Mouse (Mus musculus): ENCODE measurements around the gene G6pd2. TPM values are rescaled to one million over a fixed set of nuclear protein-coding genes. Genes with fewer than 3 reads are reported as not detected.

G6pd2 gene
- not detected in 2 replicates for polyA plus RNA-seq (2015; fragmentation: Nextera tagmentation; extraction: Ambion mirVana)

DNA sequence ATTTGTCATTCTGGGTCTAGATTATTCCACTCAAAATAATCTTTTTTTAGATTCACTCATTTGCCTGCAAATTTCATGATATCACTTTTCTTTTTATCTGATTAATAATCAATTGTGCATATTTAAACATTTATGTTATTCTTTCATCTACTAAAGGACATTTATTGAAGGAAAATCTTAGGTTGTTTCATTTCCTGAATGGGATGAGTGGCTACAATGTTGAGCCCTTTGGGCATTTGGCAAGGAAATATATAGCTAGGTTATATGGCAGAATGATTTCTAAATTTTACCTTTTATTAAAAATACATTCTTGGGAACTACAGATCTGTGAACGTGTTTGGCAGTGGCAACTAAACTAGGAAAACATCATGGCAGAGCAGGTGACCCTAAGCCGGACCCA is at the start of gene G6pd2:
Gene G6pd2, plus strand, starts transcription at position 301 of the 400 bp plus-strand sequence.
- H3K36me3 ChIP-seq (replicated peaks): no peaks in the 10 kb centered on the region
- H3K4me3 ChIP-seq (replicated peaks): no peak within 1 kb of the TSS
- no peak within 1 kb of the TSS for H3K4me2 ChIP-seq
- H3K9me3 ChIP-seq (replicated peaks): no peaks in the 10 kb centered on the region
- H3K27ac ChIP-seq (replicated peaks): no peak within 1 kb of the TSS
- no peak within 1 kb of the TSS for H3K9ac ChIP-seq
- 65% methylated on average over 2 of the region's 2 CpGs for WGBS (ENCODE audit: insufficient replicate concordance)
- H3K27me3 ChIP-seq: no peaks in the 10 kb centered on the region
- no peak for ATAC-seq (ENCODE audit: insufficient read depth)
- H3K4me1 ChIP-seq (replicated peaks): no peaks in the 10 kb centered on the region

- no peak for ATAC-seq (ENCODE audit: insufficient read depth)
- Histone ChIP-seq H3K4me2 (no peak overlapping the region), H3K36me3 (replicated peaks) (no peaks in the 10 kb centered on the region), H3K9ac (no peak overlapping the region), H3K4me1 (replicated peaks) (no peaks in the 10 kb centered on the region), H3K27me3 (no peaks in the 10 kb centered on the region), H3K27ac (replicated peaks) (no peak overlapping the region), H3K9me3 (replicated peaks) (no peaks in the 10 kb centered on the region), H3K4me3 (replicated peaks) (no peak overlapping the region)
- 38% methylated on average over 1 of the region's 1 CpGs for whole genome bisulfite sequencing (ENCODE audit: insufficient replicate concordance)
Observed at GRCm38 (mm10) chr5:61764214-61764613, 44.4 kb upstream of the G6pd2 start.

GRCm38 (mm10) chr5:61832935-61833551 is 24.4 kb downstream of the G6pd2 start:
- Histone ChIP-seq H3K9ac (no peak overlapping the region), H3K4me2 (no peak overlapping the region)
- ATAC-seq (ENCODE audit: insufficient read depth): no peak

GRCm38 (mm10) chr5:61843891-61844290 is 35.3 kb downstream of the G6pd2 start:
- WGBS (ENCODE audit: insufficient replicate concordance): 48% methylated on average over 2 of the region's 2 CpGs
- no peak overlapping the region for H3K4me3 ChIP-seq (replicated peaks)
- no peaks in the 10 kb centered on the region for H3K4me1 ChIP-seq (replicated peaks)
- no peak overlapping the region for H3K4me2 ChIP-seq
- no peaks in the 10 kb centered on the region for H3K9me3 ChIP-seq (replicated peaks)
- H3K36me3 ChIP-seq (replicated peaks): no peaks in the 10 kb centered on the region
- no peaks in the 10 kb centered on the region for H3K27me3 ChIP-seq
- no peak overlapping the region for H3K9ac ChIP-seq
- ATAC-seq (ENCODE audit: insufficient read depth): no peak
- no peak overlapping the region for H3K27ac ChIP-seq (replicated peaks)

More at GRCm38 (mm10) chr5:61832935-61833551, 24.4 kb downstream of the G6pd2 start:
- no peak overlapping the region for H3K4me3 ChIP-seq (replicated peaks)
- H3K36me3 ChIP-seq (replicated peaks): no peaks in the 10 kb centered on the region
- no peaks in the 10 kb centered on the region for H3K9me3 ChIP-seq (replicated peaks)
- H3K27ac ChIP-seq (replicated peaks): no peak overlapping the region
- H3K27me3 ChIP-seq: no peaks in the 10 kb centered on the region
- H3K4me1 ChIP-seq (replicated peaks): no peaks in the 10 kb centered on the region
